Mouse (Mus musculus): ENCODE measurements around the gene Tbl1x.
A peak's percentile ranks its signal among the peaks of the same experiment; 100 is the strongest.
"Not testable (repeated sequence)": the region's sequence is repeated elsewhere in the genome, so short reads cannot be mapped to it uniquely, and the experiment has no call there.

Tbl1x gene

GRCm38 (mm10) chrX:77510371-77511300, at the start of gene Tbl1x:
TSS of gene Tbl1x (plus strand) at chrX:77511013.
- peak; percentile 66 to 68 for DNase-seq

GRCm38 (mm10) chrX:77469216-77469615, 41.6 kb upstream of the Tbl1x start:
- peak in 1 of 2 experiments; percentile 7 for DNase-seq

- no peak for DNase-seq
Observed at GRCm38 (mm10) chrX:77472858-77473257, 38.0 kb upstream of the Tbl1x start.

GRCm38 (mm10) chrX:77473511-77473910, 37.3 kb upstream of the Tbl1x start:
- DNase-seq, result peak; percentile 15 to 21

- DNase-seq, result no peak
Observed at GRCm38 (mm10) chrX:77474551-77474950, 36.3 kb upstream of the Tbl1x start.

- no peak for DNase-seq
Observed at GRCm38 (mm10) chrX:77477526-77477925, 33.3 kb upstream of the Tbl1x start.

- DNase-seq, result peak; percentile 15 to 20
Observed at GRCm38 (mm10) chrX:77487922-77488799, 22.7 kb upstream of the Tbl1x start.

- DNase-seq, result no peak
Observed at GRCm38 (mm10) chrX:77490127-77490526, 20.7 kb upstream of the Tbl1x start.

GRCm38 (mm10) chrX:77509149-77509548, 1.7 kb upstream of the Tbl1x start:
- DNase-seq, result peak; percentile 87 to 91

GRCm38 (mm10) chrX:77509776-77510175, 1.0 kb upstream of the Tbl1x start:
- no peak for DNase-seq

- peak; percentile 20 to 22 for DNase-seq
Observed at GRCm38 (mm10) chrX:77511301-77511993, 634 bp downstream of the Tbl1x start.

- DNase-seq, result no peak
Observed at GRCm38 (mm10) chrX:77511994-77512485, 1.2 kb downstream of the Tbl1x start.

GRCm38 (mm10) chrX:77517274-77518085, 6.7 kb downstream of the Tbl1x start:
- no peak for DNase-seq

- DNase-seq, result no peak
Observed at GRCm38 (mm10) chrX:77518929-77519328, 8.1 kb downstream of the Tbl1x start.

GRCm38 (mm10) chrX:77522842-77523375, 12.1 kb downstream of the Tbl1x start:
- DNase-seq, result no peak

- DNase-seq, result no peak
Observed at GRCm38 (mm10) chrX:77525179-77525578, 14.4 kb downstream of the Tbl1x start.

- DNase-seq, result no peak
Observed at GRCm38 (mm10) chrX:77528401-77528800, 17.6 kb downstream of the Tbl1x start.

- DNase-seq, result no peak
Observed at GRCm38 (mm10) chrX:77530997-77531396, 20.2 kb downstream of the Tbl1x start.

GRCm38 (mm10) chrX:77533922-77534321, 23.1 kb downstream of the Tbl1x start:
- DNase-seq, result peak; percentile 22 to 54

GRCm38 (mm10) chrX:77539770-77540169, 29.0 kb downstream of the Tbl1x start:
- DNase-seq, result not testable (repeated sequence)

- no peak for DNase-seq
Observed at GRCm38 (mm10) chrX:77544003-77544402, 33.2 kb downstream of the Tbl1x start.
